Mouse (Mus musculus): ENCODE data around the gene Ddx56. TPM values are rescaled to one million over a fixed set of nuclear protein-coding genes. Genes with fewer than 3 reads are reported as not detected.

Gene Ddx56
- polyA plus RNA-seq, 1 experiment from 2014 or later, result 83.6 TPM

DNA sequence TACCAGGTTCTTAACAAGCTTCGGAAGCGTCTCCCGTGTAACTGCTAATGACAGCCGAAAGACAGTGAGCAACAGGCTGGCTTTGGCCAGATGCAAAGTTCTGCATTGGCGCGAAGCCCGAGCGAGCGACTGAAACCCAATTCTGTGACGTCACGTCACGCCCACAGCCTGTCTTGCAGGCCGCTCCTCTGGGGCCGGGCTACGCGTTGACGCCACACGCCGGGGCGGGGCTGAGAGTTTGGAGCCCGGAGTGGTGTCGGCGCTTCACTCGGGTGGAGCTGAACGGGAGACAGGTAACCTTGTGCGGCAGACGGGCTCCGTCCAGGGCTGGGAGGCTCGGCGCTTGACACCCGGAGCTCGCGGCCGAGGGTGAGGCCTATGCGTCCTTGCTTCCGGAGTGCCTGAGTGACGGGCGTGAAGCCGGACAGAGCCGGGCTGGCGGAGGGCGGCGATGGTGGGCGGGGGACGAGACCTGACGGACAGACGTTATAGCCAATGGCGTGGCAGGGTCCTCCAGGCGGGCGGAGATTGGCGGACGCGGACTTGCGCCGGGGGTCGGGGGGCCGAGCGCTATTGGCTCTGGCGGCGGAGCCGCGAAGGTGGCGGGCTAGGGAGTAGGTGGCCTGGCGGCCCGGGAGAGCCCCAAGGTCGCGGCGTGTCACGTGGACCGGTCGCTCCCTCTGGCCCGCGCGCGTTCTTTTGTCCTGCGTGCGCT is 24.0 kb upstream of the Ddx56 start, which contains the start of gene Ogdh:
TSS of gene Ogdh (plus strand) at position 233 of the 715 bp plus-strand sequence.
- H3K4me2 ChIP-seq (replicated peaks), result peak within 1 kb of the TSS; percentile 72
- H3K9ac ChIP-seq (replicated peaks), result peak within 1 kb of the TSS; percentile 56
- no peaks in the 10 kb centered on the region for H3K27me3 ChIP-seq
- WGBS, result under 1% methylated on average over 76 of the region's 77 CpGs
- H3K9me3 ChIP-seq, result no peaks in the 10 kb centered on the region
- H3K4me1 ChIP-seq, result peaks cover 12% of the 10 kb centered on the region
- H3K36me3 ChIP-seq, result no peaks in the 10 kb centered on the region
- H3K4me3 ChIP-seq, result peak within 1 kb of the TSS; percentile 60
- H3K27ac ChIP-seq (replicated peaks), result peak within 1 kb of the TSS; percentile 91
- ATAC-seq (replicated peaks), result peak; percentile 98

DNA sequence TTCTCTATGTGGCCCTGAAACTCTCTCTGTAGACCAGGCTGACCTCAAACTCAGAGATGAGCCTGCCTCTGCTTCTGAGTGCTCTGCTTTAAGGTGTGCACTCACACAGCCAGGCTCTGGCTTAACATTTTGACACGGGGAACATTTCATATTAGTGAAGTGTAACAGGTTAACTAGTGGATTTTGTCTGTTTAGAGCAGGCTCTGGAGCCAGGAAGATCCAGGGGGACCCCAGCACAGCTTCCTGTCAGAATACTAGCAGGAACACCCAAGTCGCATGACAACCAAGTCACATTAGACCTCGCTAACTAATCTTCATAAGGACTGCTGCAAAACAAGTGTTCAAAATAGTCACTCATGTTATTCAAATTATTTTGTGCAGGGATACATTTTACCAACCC is 23.3 kb upstream of the Ddx56 start:
- Histone ChIP-seq H3K4me3 (peak overlapping the region; percentile 60), H3K36me3 (no peaks in the 10 kb centered on the region), H3K27ac (replicated peaks) (peak overlapping the region; percentile 91), H3K4me1 (peaks cover 12% of the 10 kb centered on the region), H3K9ac (replicated peaks) (peak overlapping the region; percentile 56), H3K9me3 (no peaks in the 10 kb centered on the region), H3K4me2 (replicated peaks) (peak overlapping the region; percentile 72), H3K27me3 (no peaks in the 10 kb centered on the region)
- 30% methylated on average over 3 of the region's 3 CpGs for WGBS
- ATAC-seq (replicated peaks), result no peak

DNA sequence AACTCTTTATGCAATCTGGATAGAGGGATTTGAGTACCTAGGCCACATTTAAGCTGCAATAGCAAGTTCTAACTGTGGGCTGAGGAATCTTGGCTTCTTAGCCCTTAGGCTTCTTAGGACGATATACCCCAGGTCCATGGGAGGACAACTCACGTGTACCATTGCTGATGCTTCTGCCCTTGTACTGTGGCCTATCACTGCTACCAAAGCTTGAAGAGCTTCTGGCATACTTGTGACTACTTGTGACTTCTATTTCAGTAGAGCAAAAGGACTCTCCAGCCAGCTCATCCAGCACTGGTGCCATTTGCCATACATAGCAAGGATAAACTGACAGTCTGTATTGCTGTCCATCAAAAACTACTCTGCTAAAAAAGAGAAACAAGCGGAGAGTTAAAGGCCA is 22.6 kb upstream of the Ddx56 start:
- no peak overlapping the region for H3K4me3 ChIP-seq
- WGBS, result 94% methylated on average over 3 of the region's 3 CpGs

DNA sequence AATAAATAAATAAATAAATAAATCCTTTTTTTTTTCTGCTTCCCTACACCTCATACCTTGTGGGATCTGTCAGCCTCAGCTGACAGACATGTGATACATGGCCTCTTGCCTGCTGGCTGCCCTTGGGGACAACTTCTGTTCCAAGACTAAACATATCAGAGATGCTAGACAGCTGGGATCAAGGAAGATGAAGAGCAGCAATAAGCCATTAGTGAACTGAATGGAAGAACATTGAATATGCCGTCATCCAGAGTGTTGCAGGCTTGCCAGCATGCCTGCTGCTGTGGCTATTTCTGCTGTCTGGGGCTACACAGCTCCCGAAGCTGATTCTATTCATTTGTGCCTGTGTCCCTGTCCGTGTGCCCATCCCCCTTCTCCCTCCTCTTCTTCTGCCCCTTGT is 15.4 kb upstream of the Ddx56 start:
- Histone ChIP-seq H3K36me3 (no peaks in the 10 kb centered on the region), H3K4me3 (no peak overlapping the region), H3K27ac (replicated peaks) (no peak overlapping the region), H3K9me3 (no peaks in the 10 kb centered on the region), H3K27me3 (no peaks in the 10 kb centered on the region), H3K4me2 (replicated peaks) (no peak overlapping the region), H3K4me1 (no peaks in the 10 kb centered on the region), H3K9ac (replicated peaks) (no peak overlapping the region)
- ATAC-seq (replicated peaks), result no peak
- WGBS, result 68% methylated on average over 3 of the region's 3 CpGs

More for the DNA sequence above, 22.6 kb upstream of the Ddx56 start:
- H3K4me2 ChIP-seq (replicated peaks), result no peak overlapping the region
- no peaks in the 10 kb centered on the region for H3K27me3 ChIP-seq
- no peaks in the 10 kb centered on the region for H3K9me3 ChIP-seq
- no peak overlapping the region for H3K9ac ChIP-seq (replicated peaks)
- H3K36me3 ChIP-seq, result no peaks in the 10 kb centered on the region
- no peak overlapping the region for H3K27ac ChIP-seq (replicated peaks)
- H3K4me1 ChIP-seq, result peaks cover 12% of the 10 kb centered on the region
- ATAC-seq (replicated peaks), result no peak

DNA sequence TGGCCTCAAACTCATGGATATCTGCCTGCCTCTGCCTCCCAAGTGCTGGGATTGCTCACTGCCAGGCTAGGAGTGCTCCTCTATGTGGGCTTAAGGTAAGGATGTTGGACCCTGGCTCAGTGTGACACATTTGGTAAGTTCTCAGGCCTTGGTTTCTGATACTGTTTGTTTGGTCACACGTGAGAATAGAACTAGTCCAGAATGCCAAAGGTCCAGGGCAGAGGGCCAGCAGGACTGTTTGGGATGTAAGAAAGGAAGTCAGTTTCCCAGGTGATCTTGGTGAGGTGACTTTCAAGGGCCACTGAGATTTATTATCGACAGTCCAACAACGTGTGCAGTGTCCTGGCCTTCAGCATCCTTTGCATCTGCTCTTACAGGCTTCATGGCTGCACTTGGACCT is 8.9 kb upstream of the Ddx56 start:
- Histone ChIP-seq H3K4me2 (replicated peaks) (no peak overlapping the region), H3K36me3 (peaks cover 8% of the 10 kb centered on the region; the same call in 1 of the 2 replicates), H3K9ac (replicated peaks) (no peak overlapping the region), H3K9me3 (no peaks in the 10 kb centered on the region), H3K4me1 (peaks cover 31% of the 10 kb centered on the region), H3K27ac (replicated peaks) (no peak overlapping the region), H3K4me3 (no peak overlapping the region), H3K27me3 (no peaks in the 10 kb centered on the region)
- ATAC-seq (replicated peaks), result no peak
- 85% methylated on average over 3 of the region's 3 CpGs for WGBS

DNA sequence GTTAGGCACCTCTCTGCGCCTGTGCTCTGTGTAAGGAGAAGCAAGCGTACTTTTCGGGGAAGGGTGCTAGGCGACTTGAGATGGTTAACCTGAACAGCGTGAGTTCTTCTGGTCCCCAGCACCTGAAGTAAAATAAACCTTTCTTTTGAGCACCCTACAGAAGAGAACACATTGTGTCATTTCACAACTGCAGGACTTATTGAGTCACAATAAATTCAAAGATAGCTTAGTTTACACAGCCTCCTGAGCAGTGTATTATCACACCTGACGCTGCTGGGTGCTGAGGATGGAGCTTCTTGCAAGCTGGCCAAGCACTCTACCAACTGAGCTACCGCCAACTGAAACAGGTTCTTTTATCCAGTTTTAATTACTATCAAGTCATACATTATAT is 7.5 kb upstream of the Ddx56 start:
- WGBS, result 25% methylated on average over 7 of the region's 7 CpGs
- Histone ChIP-seq H3K9ac (replicated peaks) (peak overlapping the region; percentile 93), H3K27ac (replicated peaks) (peak overlapping the region; percentile 92), H3K4me3 (peak overlapping the region; percentile 82), H3K27me3 (no peaks in the 10 kb centered on the region), H3K36me3 (peaks cover 21% of the 10 kb centered on the region), H3K9me3 (no peaks in the 10 kb centered on the region), H3K4me1 (peaks cover 31% of the 10 kb centered on the region), H3K4me2 (replicated peaks) (peak overlapping the region; percentile 82)
- no peak for ATAC-seq (replicated peaks)

DNA sequence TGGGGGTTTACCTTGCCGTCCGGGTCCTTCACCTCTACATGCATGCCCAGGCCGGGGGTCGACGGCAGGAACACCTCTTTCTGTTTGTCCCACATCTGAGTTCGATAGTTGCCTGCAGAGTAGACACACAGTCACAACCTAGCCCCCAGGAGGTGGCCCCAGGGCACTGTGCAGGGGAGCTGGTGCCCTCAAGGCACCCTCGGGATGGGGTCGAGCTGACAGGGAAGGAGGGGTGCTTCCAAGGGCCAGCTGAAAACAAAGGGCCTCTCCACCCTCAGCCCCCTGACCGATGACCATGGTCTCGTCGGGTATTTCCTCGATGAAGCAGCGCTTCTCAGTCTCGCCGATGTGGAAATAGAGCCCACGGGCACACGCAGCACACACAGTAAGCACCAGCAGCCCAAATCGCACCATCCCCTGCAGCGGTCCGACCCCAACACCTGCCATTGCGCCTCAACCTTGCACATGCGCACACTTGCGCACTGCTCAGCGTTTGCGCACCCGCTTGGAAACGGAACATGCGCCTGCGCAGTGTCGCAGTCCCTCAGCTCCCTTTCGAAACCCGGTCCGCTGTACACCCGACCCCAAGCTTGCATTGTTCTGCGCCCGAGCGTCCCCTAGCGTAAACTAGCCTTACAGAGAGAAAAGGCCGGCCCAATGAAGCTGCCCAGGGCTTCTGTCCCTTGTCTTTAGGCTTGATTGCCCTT is 7.0 kb upstream of the Ddx56 start, which contains the start of gene Tmed4:
TSS of gene Tmed4 (minus strand) at position 484 of the 707 bp plus-strand sequence.
- ATAC-seq (replicated peaks), result peak; percentile 98
- Histone ChIP-seq H3K27ac (replicated peaks) (peak within 1 kb of the TSS; percentile 92), H3K9ac (replicated peaks) (peak within 1 kb of the TSS; percentile 93), H3K4me2 (replicated peaks) (peak within 1 kb of the TSS; percentile 82), H3K27me3 (no peaks in the 10 kb centered on the region), H3K36me3 (peaks cover 24% of the 10 kb centered on the region), H3K4me3 (peak within 1 kb of the TSS; percentile 82), H3K9me3 (no peaks in the 10 kb centered on the region), H3K4me1 (peaks cover 31% of the 10 kb centered on the region)
- WGBS, result under 1% methylated on average over 39 of the region's 39 CpGs

DNA sequence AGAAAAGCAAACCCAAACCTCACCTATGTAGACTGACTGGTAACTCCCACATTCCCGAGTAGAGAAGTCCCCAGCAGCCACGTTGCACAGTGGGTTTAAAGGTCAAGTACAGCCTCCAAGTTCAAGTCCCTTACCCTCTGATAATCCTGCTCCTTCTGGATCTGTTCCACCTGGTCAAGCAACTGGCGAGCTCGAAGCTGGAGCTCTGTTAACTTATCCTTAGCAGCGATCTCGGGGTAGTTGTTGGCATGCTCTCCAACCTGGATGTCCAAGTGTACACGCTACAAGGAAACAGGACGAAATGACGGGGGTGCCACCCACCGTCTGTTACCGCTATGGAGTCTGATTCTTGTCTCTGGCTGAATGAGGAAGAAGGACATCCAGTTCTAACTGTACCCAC is 6.0 kb upstream of the Ddx56 start:
- H3K4me2 ChIP-seq (replicated peaks), result peak overlapping the region; percentile 82
- 52% methylated on average over 11 of the region's 11 CpGs for WGBS
- no peaks in the 10 kb centered on the region for H3K27me3 ChIP-seq
- ATAC-seq (replicated peaks), result no peak
- H3K4me3 ChIP-seq, result peak overlapping the region; percentile 82
- no peak overlapping the region for H3K27ac ChIP-seq (replicated peaks)
- no peaks in the 10 kb centered on the region for H3K9me3 ChIP-seq
- H3K4me1 ChIP-seq, result peaks cover 33% of the 10 kb centered on the region
- peaks cover 27% of the 10 kb centered on the region for H3K36me3 ChIP-seq
- peak overlapping the region; percentile 93 for H3K9ac ChIP-seq (replicated peaks)

DNA sequence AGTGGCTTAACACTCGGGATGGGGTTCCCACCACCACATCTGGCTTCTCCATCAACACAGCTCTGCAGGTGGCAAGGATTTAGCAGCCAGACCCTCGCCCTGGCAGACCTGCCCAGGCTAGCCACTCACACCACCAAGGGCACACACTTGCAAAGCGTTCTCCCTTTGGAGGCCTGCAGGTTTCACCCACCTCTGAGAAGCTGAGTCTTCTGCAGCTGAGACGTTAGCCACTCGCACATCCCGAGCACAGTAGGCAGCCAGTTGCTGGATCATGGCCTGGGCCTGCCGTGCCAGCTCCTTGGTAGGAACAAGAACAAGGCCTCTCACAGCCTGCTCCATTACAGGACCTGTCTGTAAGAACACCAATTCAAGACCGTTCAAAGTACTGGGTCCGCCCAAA is 951 bp downstream of the Ddx56 start:
- Histone ChIP-seq H3K27me3 (no peaks in the 10 kb centered on the region), H3K27ac (replicated peaks) (no peak overlapping the region), H3K36me3 (peaks cover 65% of the 10 kb centered on the region), H3K4me1 (peaks cover 20% of the 10 kb centered on the region), H3K9me3 (no peaks in the 10 kb centered on the region), H3K4me2 (replicated peaks) (peak overlapping the region; percentile 91), H3K9ac (replicated peaks) (peak overlapping the region; percentile 93), H3K4me3 (peak overlapping the region; percentile 94)
- 66% methylated on average over 9 of the region's 9 CpGs for WGBS
- ATAC-seq (replicated peaks), result no peak

DNA sequence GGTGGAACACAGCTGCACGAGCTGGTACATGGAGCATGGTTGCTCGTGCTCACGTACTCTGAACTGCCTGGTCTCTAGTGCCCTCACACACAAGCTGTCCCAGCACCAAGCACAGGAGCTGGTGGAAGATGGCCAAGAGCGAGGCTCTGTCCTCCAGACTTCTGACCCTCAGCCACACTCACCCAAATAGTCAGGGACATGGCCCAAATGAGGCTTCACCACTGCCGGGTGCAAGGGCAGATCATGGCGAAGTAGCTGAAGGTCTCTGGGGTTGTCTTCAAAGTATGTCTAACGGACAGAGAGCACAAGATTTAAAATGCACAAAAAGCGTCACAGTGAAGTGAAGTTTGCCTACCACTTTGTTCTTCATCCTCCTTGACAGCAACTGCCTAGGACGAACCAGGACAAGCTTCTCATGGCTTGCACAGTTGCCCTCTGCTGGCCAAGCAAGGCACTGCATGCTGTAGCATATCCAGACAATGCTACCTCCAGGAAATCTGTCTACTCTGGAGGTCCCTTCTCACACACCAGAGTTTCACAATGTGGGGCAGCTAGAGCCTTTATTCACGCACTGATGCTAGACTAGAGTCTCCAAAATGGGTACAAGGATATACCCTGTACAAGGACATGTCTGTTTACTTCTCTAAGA is 6.0 kb downstream of the Ddx56 start:
- Histone ChIP-seq H3K4me1 (peaks cover 5% of the 10 kb centered on the region), H3K27me3 (no peaks in the 10 kb centered on the region), H3K36me3 (peaks cover 90% of the 10 kb centered on the region), H3K4me2 (replicated peaks) (no peak overlapping the region), H3K9ac (replicated peaks) (no peak overlapping the region), H3K4me3 (no peak overlapping the region), H3K9me3 (no peaks in the 10 kb centered on the region), H3K27ac (replicated peaks) (no peak overlapping the region)
- 73% methylated on average over 10 of the region's 10 CpGs for WGBS
- ATAC-seq (replicated peaks), result peak; percentile 66

DNA sequence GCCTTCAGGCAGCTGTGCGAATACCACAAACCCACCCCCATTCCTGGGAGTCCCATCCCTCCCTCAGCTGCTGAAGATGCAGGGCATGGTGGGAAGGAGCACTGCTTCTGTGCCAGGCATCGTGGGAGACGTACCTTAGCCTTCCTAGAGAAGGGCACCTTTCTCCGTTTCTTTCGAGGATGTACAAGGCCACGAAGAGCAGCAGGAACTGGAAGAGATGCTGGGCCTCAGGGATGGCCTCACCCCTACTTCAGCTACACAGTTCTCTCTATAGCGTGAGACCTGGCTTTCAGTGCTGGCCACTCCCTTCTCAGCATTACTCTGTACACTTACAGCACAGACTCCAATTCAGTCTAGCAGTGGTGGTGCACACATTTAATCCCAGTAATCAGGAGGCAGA is 8.2 kb downstream of the Ddx56 start:
- Histone ChIP-seq H3K4me2 (replicated peaks) (no peak overlapping the region), H3K4me3 (no peak overlapping the region), H3K4me1 (no peaks in the 10 kb centered on the region), H3K36me3 (peaks cover 72% of the 10 kb centered on the region), H3K27ac (replicated peaks) (no peak overlapping the region), H3K27me3 (no peaks in the 10 kb centered on the region), H3K9me3 (no peaks in the 10 kb centered on the region), H3K9ac (replicated peaks) (no peak overlapping the region)
- no peak for ATAC-seq (replicated peaks)
- WGBS, result 93% methylated on average over 7 of the region's 7 CpGs

DNA sequence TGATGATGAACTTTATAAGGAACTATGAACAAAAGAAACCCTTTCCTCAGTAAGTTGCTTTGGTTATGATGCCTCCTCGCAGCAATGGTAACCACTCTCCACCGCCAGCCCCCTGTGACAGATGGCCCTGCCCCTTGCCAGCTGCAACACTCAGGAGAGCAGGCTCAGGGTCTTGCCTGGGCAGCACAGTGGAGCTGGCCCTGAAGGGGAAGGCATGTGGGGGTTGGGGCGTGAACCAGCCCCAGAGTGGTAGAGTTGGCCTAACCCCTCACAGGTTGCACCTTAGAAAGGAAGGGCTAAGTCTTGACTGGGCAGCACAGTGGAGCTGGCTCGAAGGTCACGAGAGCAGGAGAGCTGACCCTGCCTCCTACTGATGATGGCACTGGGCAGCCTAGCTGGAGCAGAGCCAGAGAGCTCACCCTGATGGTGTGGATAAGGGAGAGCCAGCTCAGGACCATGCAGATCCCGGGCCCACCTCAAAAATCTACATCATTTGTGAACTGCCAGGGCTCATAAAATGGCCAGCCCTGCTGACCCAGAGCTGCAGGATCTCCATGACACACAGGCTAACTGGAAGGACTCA is 11.0 kb downstream of the Ddx56 start:
- no peak overlapping the region for H3K27ac ChIP-seq (replicated peaks)
- H3K36me3 ChIP-seq, result peaks cover 44% of the 10 kb centered on the region
- H3K27me3 ChIP-seq, result no peaks in the 10 kb centered on the region
- H3K4me1 ChIP-seq, result no peaks in the 10 kb centered on the region
- no peak overlapping the region for H3K4me3 ChIP-seq
- H3K9ac ChIP-seq (replicated peaks), result no peak overlapping the region
- ATAC-seq (replicated peaks), result peak; percentile 58; the same call in 1 of the 2 replicates
- WGBS, result 71% methylated on average over 6 of the region's 6 CpGs
- H3K9me3 ChIP-seq, result no peaks in the 10 kb centered on the region
- no peak overlapping the region for H3K4me2 ChIP-seq (replicated peaks)

Data from forebrain, embryonic 15.5 days (tissue).